Mouse (Mus musculus) small intestine, adult 2 months (tissue): ENCODE data around the gene Cep70. TPM values are rescaled to one million over a fixed set of nuclear protein-coding genes. Genes with fewer than 3 reads are reported as not detected.

Experiments used
- H3K27ac ChIP-seq: fragments of 200-500 bp; 2 replicates; pipeline ENCODE4 v1.5.1; 2012; ENCODE audit warnings: low read depth, low read length, control low read depth, inconsistent platforms; ENCODE audit not compliant: insufficient read depth
- H3K27me3 ChIP-seq: fragments of 200-500 bp; 2 replicates; pipeline ENCODE4 v1.6.1; 2012; ENCODE audit warnings: mild to moderate bottlenecking, moderate library complexity, low read length, inconsistent platforms; ENCODE audit not compliant: control insufficient read depth, insufficient read depth
- H3K36me3 ChIP-seq: fragments of 200-500 bp; 2 replicates; pipeline ENCODE4 v1.6.1; 2012; ENCODE audit warnings: mild to moderate bottlenecking, low read length, control low read depth, inconsistent platforms; ENCODE audit not compliant: control insufficient read depth, insufficient read depth
- H3K4me1 ChIP-seq: fragments of 200-500 bp; 2 replicates; pipeline ENCODE4 v1.6.1; 2012; ENCODE audit warnings: low read length, inconsistent platforms, mixed read lengths; ENCODE audit not compliant: control insufficient read depth, insufficient read depth, insufficient read length
- H3K4me3 ChIP-seq: fragments of 200-500 bp; 2 replicates; pipeline ENCODE4 v1.5.1; 2012; ENCODE audit warnings: low read depth, mild to moderate bottlenecking, control low read depth, inconsistent platforms, low read length, moderate library complexity
- CTCF ChIP-seq: fragments of 200-500 bp; IDR thresholded peaks from 2 replicates; pipeline ENCODE4 v1.5.1; 2012; ENCODE audit warnings: low read depth, mild to moderate bottlenecking, control low read depth, inconsistent platforms, low read length, moderate library complexity, mixed read lengths; ENCODE audit not compliant: insufficient replicate concordance, insufficient read length; ENCODE audit errors: extremely low read depth
- POLR2A ChIP-seq: fragments of 200-500 bp; IDR thresholded peaks from 2 replicates; pipeline ENCODE4 v1.6.1; 2012; ENCODE audit warnings: low read depth, mild to moderate bottlenecking, control low read depth, inconsistent platforms, low read length, moderate library complexity
- WGBS: fragments of 180-500 bp; shearing (Covaris S2); methylation state at CpG from one replicate; pipeline ENCODE4 v1.1.7; 2018; 5-methylcytosine and 5-hydroxymethylcytosine counted together
- polyA plus RNA-seq: library from polyadenylated mRNA; depleted of rRNA; stranded (reverse); fragments of >200 nt; gene quantifications from 2 replicates; pipeline ENCODE4 v1.2.3, GENCODE M21; 2012; rRNA removed

Gene Cep70
- polyA plus RNA-seq: 0.24 and 0.44 TPM in 2 replicates

DNA sequence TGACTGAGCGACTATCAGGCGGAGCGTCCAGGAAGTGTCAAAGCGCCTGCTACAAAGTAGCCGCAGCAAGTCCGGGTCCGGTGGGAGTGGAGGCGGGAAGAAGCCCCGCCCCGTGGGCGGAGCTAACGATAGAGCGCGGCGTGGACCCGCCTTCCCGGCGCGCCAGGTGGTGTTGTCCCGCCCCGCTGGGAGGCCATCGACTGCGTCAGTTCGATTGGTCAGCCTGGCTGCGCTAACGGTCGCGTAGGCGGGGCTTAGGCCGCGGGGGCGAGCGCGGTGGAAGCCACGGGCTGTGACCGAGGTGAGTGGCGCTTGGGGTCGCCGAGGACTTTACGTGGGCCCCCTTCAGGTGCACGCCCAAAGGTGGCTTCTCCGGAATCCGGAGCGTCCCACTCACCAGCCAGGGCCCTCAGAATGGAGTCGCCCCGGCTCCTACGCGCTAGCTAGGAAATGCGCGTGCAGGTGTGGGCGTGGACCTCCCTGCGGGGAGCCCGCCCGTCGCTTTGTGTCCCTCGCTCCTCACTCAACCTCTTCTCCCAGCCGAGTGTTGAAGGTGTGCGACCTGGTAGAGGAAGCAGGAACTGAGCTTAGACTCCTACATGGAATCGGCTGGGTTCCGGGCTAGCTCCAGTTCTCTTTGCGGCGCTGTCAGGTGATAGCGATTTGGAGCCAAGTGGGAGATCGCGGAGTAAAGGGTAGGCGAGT is at the start of gene Cep70:
Cep70 (plus strand) TSS at position 178 of the 705 bp plus-strand sequence.
- WGBS: under 1% methylated on average over 66 of the region's 66 CpGs
- peaks cover 6% of the 10 kb centered on the region; the same call in 1 of the 2 replicates for H3K36me3 ChIP-seq
- H3K27me3 ChIP-seq: no peaks in the 10 kb centered on the region
- peak; percentile 34; the same call in 1 of the 2 replicates for TF ChIP-seq POLR2A
- TF ChIP-seq CTCF: no peak
- H3K4me1 ChIP-seq: peaks cover 7% of the 10 kb centered on the region; the same call in 1 of the 2 replicates
- H3K27ac ChIP-seq: peak within 1 kb of the TSS; percentile 77
- peak within 1 kb of the TSS; percentile 83 for H3K4me3 ChIP-seq

DNA sequence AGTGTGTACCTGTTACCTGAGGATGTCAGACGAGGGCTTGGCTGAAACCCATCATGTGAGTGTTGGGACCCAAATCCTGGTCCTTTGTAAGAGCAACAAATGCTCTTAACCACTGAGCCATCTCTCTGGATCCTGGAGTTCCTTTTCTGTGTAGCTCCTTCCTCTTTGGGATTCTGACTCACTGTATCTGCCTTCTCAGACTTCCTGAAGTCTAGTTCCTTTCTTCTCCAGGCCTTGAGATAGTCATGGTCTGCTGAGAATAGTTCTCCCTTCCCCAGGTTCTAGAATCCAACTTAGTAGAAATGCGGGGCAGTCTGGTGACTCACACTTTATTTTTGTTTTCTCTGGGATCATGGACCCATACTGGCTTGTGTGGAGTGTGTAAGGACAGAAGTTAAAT is 30.5 kb upstream of the Cep70 start:
- no peaks in the 10 kb centered on the region for H3K4me1 ChIP-seq
- H3K36me3 ChIP-seq: no peaks in the 10 kb centered on the region
- no peaks in the 10 kb centered on the region for H3K27me3 ChIP-seq
- TF ChIP-seq CTCF (no peak), POLR2A (no peak)
- H3K27ac ChIP-seq: no peak overlapping the region
- no peak overlapping the region for H3K4me3 ChIP-seq
- WGBS: 73% methylated on average over 2 of the region's 2 CpGs

DNA sequence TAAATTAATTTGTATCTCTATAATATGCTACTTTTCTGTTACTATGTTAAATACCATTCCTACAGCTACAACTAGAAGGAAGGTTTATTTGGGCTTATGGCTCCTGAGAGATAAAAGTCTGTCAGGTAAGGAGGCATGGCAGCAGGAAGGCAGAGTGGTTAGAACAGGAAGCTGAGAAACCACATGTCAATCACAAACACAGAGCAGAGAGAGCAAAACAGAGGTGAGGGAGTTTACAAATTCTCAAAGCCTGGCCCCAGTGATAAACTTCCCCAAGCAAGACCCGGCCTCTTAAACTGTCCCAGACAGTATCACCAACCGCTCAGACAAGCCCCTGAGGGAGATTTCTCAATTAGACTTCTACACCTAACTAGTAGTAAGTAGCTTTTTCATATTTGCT is 27.0 kb upstream of the Cep70 start:
- H3K36me3 ChIP-seq: no peaks in the 10 kb centered on the region
- H3K27ac ChIP-seq: no peak overlapping the region
- WGBS: 56% methylated on average over 2 of the region's 2 CpGs
- H3K27me3 ChIP-seq: no peaks in the 10 kb centered on the region
- H3K4me3 ChIP-seq: no peak overlapping the region
- no peaks in the 10 kb centered on the region for H3K4me1 ChIP-seq
- TF ChIP-seq CTCF: no peak
- TF ChIP-seq POLR2A: no peak

DNA sequence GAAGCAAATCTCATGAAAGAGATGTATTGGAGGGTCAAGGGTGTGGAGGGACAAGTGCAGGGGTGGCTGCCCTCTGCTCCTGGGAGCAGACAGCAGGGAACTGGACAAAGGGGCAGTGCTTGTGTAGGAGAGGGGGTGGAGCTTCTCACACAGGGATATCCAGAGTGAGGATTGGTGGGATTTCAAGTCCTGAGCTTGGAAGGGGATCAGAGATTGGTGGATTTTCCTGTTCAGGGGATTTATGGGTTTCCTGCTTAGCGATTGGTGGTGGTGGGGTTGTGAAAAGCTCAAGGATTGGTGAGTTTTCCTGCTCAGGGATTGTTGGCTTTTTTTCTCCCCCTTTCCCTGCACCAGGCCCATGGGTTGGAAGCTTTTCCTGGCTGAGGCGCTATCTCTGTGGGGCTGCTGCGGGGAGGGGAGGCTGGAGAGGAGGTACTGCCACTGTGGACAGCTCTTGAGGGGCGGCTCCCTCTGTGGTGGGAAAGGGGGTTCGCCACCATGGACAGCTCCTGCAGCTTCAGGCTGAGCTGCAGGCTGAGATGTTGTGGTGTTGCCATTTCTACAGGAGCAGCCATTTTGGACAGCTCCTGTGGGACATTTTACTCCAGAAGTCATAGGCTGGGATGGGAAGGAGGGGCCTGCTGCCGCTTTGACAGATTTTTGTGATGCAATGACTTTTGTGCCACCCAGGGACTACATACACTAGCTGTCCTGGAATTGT is 25.0 kb upstream of the Cep70 start:
- Histone ChIP-seq H3K27ac (no peak overlapping the region), H3K4me1 (no peaks in the 10 kb centered on the region), H3K36me3 (no peaks in the 10 kb centered on the region), H3K27me3 (no peaks in the 10 kb centered on the region), H3K4me3 (no peak overlapping the region)
- 17% methylated on average over 6 of the region's 6 CpGs for WGBS
- TF ChIP-seq CTCF (no peak), POLR2A (no peak)

- Histone ChIP-seq H3K4me3 (no peak overlapping the region), H3K36me3 (no peaks in the 10 kb centered on the region), H3K4me1 (no peaks in the 10 kb centered on the region), H3K27me3 (no peaks in the 10 kb centered on the region), H3K27ac (no peak overlapping the region)
- WGBS: 78% methylated on average over 4 of the region's 4 CpGs
- TF ChIP-seq POLR2A (no peak), CTCF (no peak)
These were observed 21.5 kb upstream of the Cep70 start for GRCm38 (mm10) chr9:99221636-99222035.

DNA sequence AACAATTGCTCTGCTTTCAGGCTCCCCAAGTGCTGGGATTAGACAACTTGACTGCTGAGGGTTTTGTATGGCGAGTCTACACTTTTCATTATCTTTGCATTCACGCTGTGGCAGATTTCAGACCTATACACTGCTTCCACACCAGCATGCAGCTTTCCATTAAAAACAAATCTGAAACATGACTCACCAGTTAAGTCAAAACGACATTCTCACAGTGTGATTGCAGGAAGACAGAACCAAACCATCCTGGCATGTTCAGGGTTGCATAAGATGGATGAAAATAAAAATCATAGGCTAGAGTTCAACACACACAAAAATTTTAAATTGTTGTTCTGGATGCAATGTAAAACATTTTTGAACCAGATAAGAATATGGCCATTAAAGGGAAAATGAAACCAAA is 18.6 kb upstream of the Cep70 start:
- 52% methylated on average over 3 of the region's 3 CpGs for WGBS
- no peak overlapping the region for H3K27ac ChIP-seq
- H3K4me3 ChIP-seq: no peak overlapping the region
- no peaks in the 10 kb centered on the region for H3K27me3 ChIP-seq
- H3K4me1 ChIP-seq: no peaks in the 10 kb centered on the region
- no peaks in the 10 kb centered on the region for H3K36me3 ChIP-seq
- TF ChIP-seq POLR2A: no peak
- no peak for TF ChIP-seq CTCF

DNA sequence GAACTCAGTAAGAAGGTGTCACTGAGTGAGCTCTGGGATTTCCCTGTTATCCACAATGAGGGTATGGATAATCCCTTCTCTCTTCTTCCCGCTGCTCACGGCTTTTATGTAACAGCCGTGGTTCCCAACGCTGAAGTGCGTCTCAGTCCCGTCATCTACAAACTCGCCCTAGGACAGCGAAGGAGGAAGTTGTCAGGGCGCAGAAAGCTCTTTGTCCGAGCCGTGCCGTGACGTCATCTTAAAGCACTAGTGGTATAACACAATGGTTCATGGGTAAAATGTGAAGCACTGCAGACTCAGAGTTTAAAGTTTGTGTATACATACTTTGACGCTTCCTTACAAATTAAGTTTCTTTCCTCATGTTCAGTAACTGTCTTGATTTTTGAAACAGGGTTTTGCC is 13.7 kb upstream of the Cep70 start:
- 80% methylated on average over 14 of the region's 14 CpGs for WGBS

More for the DNA sequence above, 13.7 kb upstream of the Cep70 start:
- no peaks in the 10 kb centered on the region for H3K36me3 ChIP-seq
- no peak overlapping the region for H3K4me3 ChIP-seq
- no peak overlapping the region for H3K27ac ChIP-seq
- TF ChIP-seq POLR2A (no peak), CTCF (no peak)
- H3K4me1 ChIP-seq: no peaks in the 10 kb centered on the region
- H3K27me3 ChIP-seq: no peaks in the 10 kb centered on the region
